Mouse (Mus musculus) hindbrain, embryonic 10.5 days (tissue): ENCODE results near the gene Usf3. TPM values are rescaled to one million over a fixed set of nuclear protein-coding genes. Genes with fewer than 3 reads are reported as not detected.

Source experiments
- DNase-seq: peaks from one replicate; pipeline ENCODE4 v3.0.0-alpha.2; 2017; ENCODE audit warnings: low spot score
- H3K27ac ChIP-seq: fragments of 300-500 bp; sonication (generic); 2 replicates; pipeline ENCODE4 v1.5.1; 2016; ENCODE audit warnings: mild to moderate bottlenecking, moderate library complexity
- H3K27me3 ChIP-seq: fragments of 300-500 bp; sonication (generic); 2 replicates; pipeline ENCODE4 v1.6.1; 2016; ENCODE audit warnings: mild to moderate bottlenecking; ENCODE audit not compliant: poor library complexity, insufficient read depth, severe bottlenecking
- H3K36me3 ChIP-seq: fragments of 300-500 bp; sonication (generic); 2 replicates; pipeline ENCODE4 v1.6.1; 2016; ENCODE audit warnings: mild to moderate bottlenecking, moderate library complexity
- H3K4me1 ChIP-seq: fragments of 300-500 bp; sonication (generic); replicated peaks from 2 replicates; pipeline ENCODE4 v1.6.1; 2016; ENCODE audit warnings: mild to moderate bottlenecking
- H3K4me3 ChIP-seq: fragments of 300-500 bp; sonication (generic); 2 replicates; pipeline ENCODE4 v1.5.1; 2016; ENCODE audit warnings: mild to moderate bottlenecking, moderate library complexity
- H3K9me3 ChIP-seq: fragments of 300-500 bp; sonication (generic); 2 replicates; pipeline ENCODE4 v1.6.1; 2016; ENCODE audit warnings: mild to moderate bottlenecking, moderate library complexity
- WGBS: fragments of 180-500 bp; shearing (Covaris S2); methylation state at CpG from one replicate; pipeline ENCODE4 v1.1.7; 2016; 5-methylcytosine and 5-hydroxymethylcytosine counted together
- polyA plus RNA-seq: library from polyadenylated mRNA; unstranded; fragments of >200 nt; fragmentation: Nextera tagmentation; extraction: Ambion mirVana; gene quantifications from 2 replicates; pipeline ENCODE4 v1.2.1, GENCODE M21; 2016

Gene Usf3
- polyA plus RNA-seq, 1 experiment from 2014 or later = 2.6 TPM

DNA sequence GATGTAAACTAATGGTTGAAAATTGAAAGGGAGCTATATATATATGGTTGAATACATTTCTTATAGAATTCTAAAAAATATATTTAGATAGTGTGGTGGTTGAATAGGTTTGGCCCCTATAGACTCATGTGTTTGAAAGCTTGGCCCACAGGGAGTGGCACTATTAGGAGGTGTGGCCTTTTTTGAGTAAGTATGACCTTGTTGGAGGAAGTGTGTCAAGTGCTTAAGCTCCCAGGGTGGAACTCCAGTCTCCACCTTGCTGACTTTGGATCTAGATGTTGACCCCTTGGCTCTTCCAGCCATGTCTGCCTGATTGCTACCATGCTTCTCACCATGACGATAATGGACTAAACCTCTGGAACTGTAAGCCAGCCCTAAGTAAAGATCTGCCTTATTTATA lies 9.6 kb downstream of the Usf3 start:
- no peak overlapping the region for H3K27ac ChIP-seq

GRCm38 (mm10) chr16:44184769-44185168 lies 11.7 kb downstream of the Usf3 start:
- Histone ChIP-seq H3K9me3 (peaks cover 3% of the 10 kb centered on the region; the same call in 1 of the 2 replicates), H3K27me3 (no peaks in the 10 kb centered on the region), H3K36me3 (peaks cover 27% of the 10 kb centered on the region), H3K4me3 (no peak overlapping the region), H3K27ac (no peak overlapping the region), H3K4me1 (no peaks in the 10 kb centered on the region)
- no peak for DNase-seq
- WGBS = 76% methylated on average over 3 of the region's 3 CpGs

More for the DNA sequence above, 9.6 kb downstream of the Usf3 start:
- Histone ChIP-seq H3K4me3 (no peak overlapping the region), H3K27me3 (no peaks in the 10 kb centered on the region), H3K4me1 (no peaks in the 10 kb centered on the region), H3K36me3 (peaks cover 27% of the 10 kb centered on the region), H3K9me3 (no peaks in the 10 kb centered on the region)
- DNase-seq = no peak
- WGBS = 94% methylated on average over 1 of the region's 1 CpGs

- no peak for DNase-seq
- peaks cover 3% of the 10 kb centered on the region; the same call in 1 of the 2 replicates for H3K9me3 ChIP-seq
- 95% methylated on average over 4 of the region's 4 CpGs for WGBS
- H3K36me3 ChIP-seq = peaks cover 14% of the 10 kb centered on the region
- no peak overlapping the region for H3K27ac ChIP-seq
- no peak overlapping the region for H3K4me3 ChIP-seq
- H3K4me1 ChIP-seq = no peaks in the 10 kb centered on the region
- H3K27me3 ChIP-seq = no peaks in the 10 kb centered on the region
These were observed 14.1 kb downstream of the Usf3 start for GRCm38 (mm10) chr16:44187172-44187571.

DNA sequence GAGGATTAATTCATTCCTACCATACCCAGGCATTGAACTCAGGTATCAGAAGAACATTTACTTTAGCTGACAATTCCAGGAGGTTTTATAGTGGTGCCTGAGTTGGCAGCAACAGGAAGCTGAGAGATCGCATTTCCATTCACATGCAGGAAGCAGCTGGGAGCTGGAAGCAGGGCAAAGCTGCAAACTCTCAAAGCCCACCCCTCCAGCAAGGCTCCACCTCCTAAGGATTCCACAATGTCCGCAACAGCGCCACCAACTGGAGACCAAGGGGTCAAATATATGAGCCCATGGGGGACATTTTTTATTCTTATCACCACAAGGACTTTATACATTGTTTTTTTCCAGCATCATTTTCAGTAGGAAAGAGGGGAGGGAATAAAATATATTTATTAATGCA lies 15.7 kb downstream of the Usf3 start:
- Histone ChIP-seq H3K4me3 (no peak overlapping the region), H3K36me3 (peaks cover 14% of the 10 kb centered on the region), H3K4me1 (no peaks in the 10 kb centered on the region), H3K27ac (no peak overlapping the region), H3K9me3 (peaks cover 3% of the 10 kb centered on the region; the same call in 1 of the 2 replicates), H3K27me3 (no peaks in the 10 kb centered on the region)
- 91% methylated on average over 3 of the region's 3 CpGs for WGBS
- no peak for DNase-seq

GRCm38 (mm10) chr16:44190032-44190431 lies 17.0 kb downstream of the Usf3 start:
- H3K4me1 ChIP-seq = no peaks in the 10 kb centered on the region
- peaks cover 14% of the 10 kb centered on the region for H3K36me3 ChIP-seq
- no peak overlapping the region for H3K27ac ChIP-seq
- no peak overlapping the region for H3K4me3 ChIP-seq
- no peaks in the 10 kb centered on the region for H3K27me3 ChIP-seq
- WGBS = 95% methylated on average over 6 of the region's 6 CpGs
- peaks cover 3% of the 10 kb centered on the region; the same call in 1 of the 2 replicates for H3K9me3 ChIP-seq
- DNase-seq = no peak

- no peaks in the 10 kb centered on the region for H3K27me3 ChIP-seq
- no peak for DNase-seq
- H3K27ac ChIP-seq = no peak overlapping the region
- peaks cover 14% of the 10 kb centered on the region for H3K36me3 ChIP-seq
- no peaks in the 10 kb centered on the region for H3K4me1 ChIP-seq
- no peak overlapping the region for H3K4me3 ChIP-seq
- 95% methylated on average over 2 of the region's 2 CpGs for WGBS
- H3K9me3 ChIP-seq = peaks cover 3% of the 10 kb centered on the region; the same call in 1 of the 2 replicates
These were observed 17.9 kb downstream of the Usf3 start for GRCm38 (mm10) chr16:44190968-44191367.

GRCm38 (mm10) chr16:44199066-44199703 lies 26.1 kb downstream of the Usf3 start:
- H3K4me3 ChIP-seq = no peak overlapping the region
- H3K9me3 ChIP-seq = no peaks in the 10 kb centered on the region
- H3K27me3 ChIP-seq = no peaks in the 10 kb centered on the region
- DNase-seq = no peak
- H3K4me1 ChIP-seq = no peaks in the 10 kb centered on the region
- 90% methylated on average over 14 of the region's 14 CpGs for WGBS
- H3K36me3 ChIP-seq = peaks cover 41% of the 10 kb centered on the region
- no peak overlapping the region for H3K27ac ChIP-seq

DNA sequence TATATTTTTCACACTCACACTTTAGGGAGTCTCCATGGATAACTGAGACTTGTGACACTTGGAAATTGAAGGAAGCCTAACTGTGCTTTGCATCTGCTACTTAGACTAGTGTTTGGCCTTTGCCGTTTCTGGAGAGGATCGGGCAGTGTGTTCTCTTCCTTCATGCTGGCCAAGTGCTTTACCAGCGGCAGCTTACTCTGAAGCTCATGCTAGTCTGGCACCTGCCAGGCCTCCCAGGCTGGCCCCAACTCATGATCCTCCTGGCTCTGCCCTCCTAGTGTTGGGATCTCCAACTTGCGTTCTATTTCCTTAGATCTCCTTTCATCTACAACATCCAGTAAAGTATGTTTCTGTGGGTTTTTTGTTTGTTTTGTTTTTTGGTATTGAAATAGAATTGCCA lies 27.1 kb downstream of the Usf3 start:
- Histone ChIP-seq H3K4me3 (no peak overlapping the region), H3K9me3 (no peaks in the 10 kb centered on the region), H3K4me1 (no peaks in the 10 kb centered on the region), H3K36me3 (peaks cover 46% of the 10 kb centered on the region), H3K27me3 (no peaks in the 10 kb centered on the region), H3K27ac (no peak overlapping the region)
- no peak for DNase-seq
- 96% methylated on average over 4 of the region's 4 CpGs for WGBS

- WGBS = 91% methylated on average over 6 of the region's 6 CpGs
- no peaks in the 10 kb centered on the region for H3K9me3 ChIP-seq
- DNase-seq = no peak
- peaks cover 83% of the 10 kb centered on the region for H3K36me3 ChIP-seq
- H3K27ac ChIP-seq = no peak overlapping the region
- no peaks in the 10 kb centered on the region for H3K4me1 ChIP-seq
- no peak overlapping the region for H3K4me3 ChIP-seq
- H3K27me3 ChIP-seq = no peaks in the 10 kb centered on the region
These were observed 31.3 kb downstream of the Usf3 start for GRCm38 (mm10) chr16:44204331-44204730.

GRCm38 (mm10) chr16:44205973-44206372 lies 32.9 kb downstream of the Usf3 start:
- WGBS = 92% methylated on average over 8 of the region's 8 CpGs
- H3K36me3 ChIP-seq = peaks cover 82% of the 10 kb centered on the region
- DNase-seq = no peak

GRCm38 (mm10) chr16:44210156-44211053 lies 37.4 kb downstream of the Usf3 start:
- no peak for DNase-seq
- peaks cover 83% of the 10 kb centered on the region for H3K36me3 ChIP-seq
- H3K4me1 ChIP-seq = no peaks in the 10 kb centered on the region
- H3K4me3 ChIP-seq = no peak overlapping the region
- H3K27ac ChIP-seq = no peak overlapping the region
- no peaks in the 10 kb centered on the region for H3K9me3 ChIP-seq
- 81% methylated on average over 10 of the region's 10 CpGs for WGBS
- H3K27me3 ChIP-seq = no peaks in the 10 kb centered on the region

More at GRCm38 (mm10) chr16:44205973-44206372, 32.9 kb downstream of the Usf3 start:
- Histone ChIP-seq H3K27me3 (no peaks in the 10 kb centered on the region), H3K27ac (no peak overlapping the region), H3K9me3 (no peaks in the 10 kb centered on the region), H3K4me1 (no peaks in the 10 kb centered on the region), H3K4me3 (no peak overlapping the region)

GRCm38 (mm10) chr16:44211054-44211414 lies 38.0 kb downstream of the Usf3 start:
- H3K9me3 ChIP-seq = no peaks in the 10 kb centered on the region
- H3K4me1 ChIP-seq = no peaks in the 10 kb centered on the region
- no peak overlapping the region for H3K27ac ChIP-seq
- H3K27me3 ChIP-seq = no peaks in the 10 kb centered on the region
- 85% methylated on average over 1 of the region's 1 CpGs for WGBS
- peaks cover 83% of the 10 kb centered on the region for H3K36me3 ChIP-seq
- H3K4me3 ChIP-seq = no peak overlapping the region
- no peak for DNase-seq

DNA sequence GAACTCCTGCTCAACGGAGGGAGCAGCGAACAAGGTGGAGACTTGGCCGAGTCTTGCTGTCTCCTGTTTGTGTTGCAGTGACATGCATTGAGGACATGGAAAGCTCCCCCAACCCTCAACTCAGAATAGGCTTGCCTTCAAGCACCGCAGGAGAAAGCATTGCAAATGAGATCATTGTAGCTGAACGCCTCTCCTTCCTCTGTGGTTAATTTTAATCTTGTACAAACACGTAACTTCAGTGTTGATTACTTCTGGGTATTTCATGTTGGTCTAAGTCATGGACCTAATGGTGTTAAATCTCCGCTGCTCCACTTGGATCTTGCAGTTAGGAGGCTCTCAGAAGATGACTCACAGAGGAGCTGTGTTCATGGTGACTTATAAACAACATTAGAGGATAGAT lies 39.7 kb downstream of the Usf3 start:
- H3K4me3 ChIP-seq = no peak overlapping the region
- no peak for DNase-seq
- no peak overlapping the region for H3K27ac ChIP-seq
- H3K27me3 ChIP-seq = no peaks in the 10 kb centered on the region
- H3K4me1 ChIP-seq = no peaks in the 10 kb centered on the region
- H3K9me3 ChIP-seq = no peaks in the 10 kb centered on the region
- peaks cover 83% of the 10 kb centered on the region for H3K36me3 ChIP-seq
- WGBS = 94% methylated on average over 7 of the region's 7 CpGs
